Mouse (Mus musculus): ENCODE measurements around the gene Tagap.
"Not testable (repeated sequence)": the region's sequence is repeated elsewhere in the genome, so short reads cannot be mapped to it uniquely, and the experiment has no call there.

Gene Tagap

GRCm38 (mm10) chr17:7968490-7968889 is 42.7 kb downstream of the Tagap start:
- DNase-seq (ENCODE audit: low spot score in 2 of 2): not testable (repeated sequence)

GRCm38 (mm10) chr17:7969782-7970181 is 44.0 kb downstream of the Tagap start:
- DNase-seq (ENCODE audit: low spot score in 2 of 2): not testable (repeated sequence)

GRCm38 (mm10) chr17:7983484-7983883 is 57.7 kb downstream of the Tagap start:
- not testable (repeated sequence) for DNase-seq (ENCODE audit: low spot score in 2 of 2)

Measured in frontal cortex, postnatal 25 days (tissue).